In genomic region chr14:79703523-79704172, GRCm38 (mm10) we compare ENCODE assay signal across 15 mouse cellular contexts. TPM values are rescaled to one million over a fixed set of nuclear protein-coding genes. Genes with fewer than 3 reads are reported as not detected.
A peak's percentile ranks its signal among the peaks of the same experiment; 100 is the strongest.
DNase-seq lines count a peak whose midpoint lies in the region; ATAC-seq lines count a peak whose summit lies in the region.
"Had no signal": no experiment of that assay in that cellular context is flagged by ENCODE, and none has a peak within 500 bp of the region (broad histone marks: within the 10 kb centered on the region; RNA-seq: fewer than 3 reads in every experiment).

No protein-coding gene starts in this region.

- peak; percentile 5; the same call in 1 of the 2 replicates for ATAC-seq in lung, embryonic 15.5 days (ENCODE audit: borderline replicate concordance, extremely low read depth, low FRiP score, low TSS enrichment)
- ATAC-seq in embryonic facial prominence, embryonic 13.5 days (ENCODE audit: insufficient number of reproducible peaks, insufficient read depth, low FRiP score, low TSS enrichment, low read depth): peak; percentile 41; the same call in 1 of the 2 replicates
- peak; percentile 45 for ATAC-seq in forebrain, embryonic 16.5 days
- peak; percentile 56; the same call in 1 of the 2 replicates for ATAC-seq in midbrain, embryonic 14.5 days (ENCODE audit: low FRiP score, low TSS enrichment)
- ATAC-seq in kidney, embryonic 15.5 days (replicated peaks; ENCODE audit: low FRiP score): no peak
- ATAC-seq: lung, postnatal 0 days had no signal

- H3K4me1 ChIP-seq in lung, embryonic 15.5 days: no peaks in the 10 kb centered on the region
- peaks cover 13% of the 10 kb centered on the region; the same call in 1 of the 2 replicates for H3K4me1 ChIP-seq in embryonic facial prominence, embryonic 13.5 days
- H3K4me1 ChIP-seq in forebrain, embryonic 16.5 days (replicated peaks; ENCODE audit: control insufficient read depth, insufficient read depth, low read length): peaks cover 12% of the 10 kb centered on the region
- peaks cover 20% of the 10 kb centered on the region; the same call in 1 of the 2 replicates for H3K4me1 ChIP-seq in midbrain, embryonic 14.5 days (ENCODE audit: control insufficient read depth, insufficient read depth, low read length)
- no peaks in the 10 kb centered on the region for H3K4me1 ChIP-seq in kidney, embryonic 15.5 days

- no peak overlapping the region for H3K4me3 ChIP-seq in lung, embryonic 15.5 days
- no peak overlapping the region for H3K4me3 ChIP-seq in embryonic facial prominence, embryonic 13.5 days
- H3K4me3 ChIP-seq in forebrain, embryonic 16.5 days (replicated peaks; ENCODE audit: low read length): no peak overlapping the region
- no peak overlapping the region for H3K4me3 ChIP-seq in midbrain, embryonic 14.5 days (replicated peaks; ENCODE audit: low read depth, low read length)
- H3K4me3 ChIP-seq in kidney, embryonic 15.5 days (replicated peaks): no peak overlapping the region
- H3K4me3 ChIP-seq: stomach, embryonic 15.5 days had no signal

- H3K27me3 ChIP-seq in lung, embryonic 15.5 days: no peaks in the 10 kb centered on the region
- H3K27me3 ChIP-seq in embryonic facial prominence, embryonic 13.5 days: no peaks in the 10 kb centered on the region
- H3K27me3 ChIP-seq in forebrain, embryonic 16.5 days (replicated peaks; ENCODE audit: control insufficient read depth, insufficient read depth, low read length): no peaks in the 10 kb centered on the region
- no peaks in the 10 kb centered on the region for H3K27me3 ChIP-seq in midbrain, embryonic 14.5 days (ENCODE audit: control insufficient read depth, insufficient read depth, low read length)
- no peaks in the 10 kb centered on the region for H3K27me3 ChIP-seq in kidney, embryonic 15.5 days
- H3K27me3 ChIP-seq: CH12.LX; stomach, embryonic 15.5 days had no signal

- H3K4me2 ChIP-seq in lung, embryonic 15.5 days: no peak overlapping the region
- no peak overlapping the region for H3K4me2 ChIP-seq in embryonic facial prominence, embryonic 13.5 days
- H3K4me2 ChIP-seq in forebrain, embryonic 16.5 days (ENCODE audit: low read length): no peak overlapping the region
- H3K4me2 ChIP-seq in midbrain, embryonic 14.5 days (ENCODE audit: low read length): no peak overlapping the region
- H3K4me2 ChIP-seq in kidney, embryonic 15.5 days: no peak overlapping the region
- H3K4me2 ChIP-seq: stomach, embryonic 15.5 days had no signal

- no peaks in the 10 kb centered on the region for H3K36me3 ChIP-seq in lung, embryonic 15.5 days
- no peaks in the 10 kb centered on the region for H3K36me3 ChIP-seq in embryonic facial prominence, embryonic 13.5 days
- H3K36me3 ChIP-seq in forebrain, embryonic 16.5 days (ENCODE audit: control insufficient read depth, insufficient read depth): no peaks in the 10 kb centered on the region
- no peaks in the 10 kb centered on the region for H3K36me3 ChIP-seq in midbrain, embryonic 14.5 days (ENCODE audit: control insufficient read depth, insufficient read depth, low read length)
- H3K36me3 ChIP-seq in kidney, embryonic 15.5 days: no peaks in the 10 kb centered on the region
- H3K36me3 ChIP-seq: stomach, embryonic 15.5 days had no signal

- WGBS in lung, embryonic 15.5 days: 57% methylated on average over 22 of the region's 22 CpGs
- 72% methylated on average over 22 of the region's 22 CpGs for WGBS in embryonic facial prominence, embryonic 13.5 days
- 73% methylated on average over 22 of the region's 22 CpGs for WGBS in forebrain, embryonic 16.5 days
- 62% methylated on average over 22 of the region's 22 CpGs for WGBS in midbrain, embryonic 14.5 days
- 85% methylated on average over 22 of the region's 22 CpGs for WGBS in kidney, embryonic 15.5 days

- DNase-seq in lung, postnatal 4 days: no peak
- DNase-seq in midbrain, embryonic 14.5 days: peak; percentile 64
- no peak for DNase-seq in left cerebral cortex, postnatal 36 days (ENCODE audit: low spot score in 2 of 2)
- DNase-seq: cerebellum, adult 9-11 months; heart, postnatal 36 days; kidney, adult 2 months had no signal

- intact Hi-C loops in left cerebral cortex, postnatal 36 days (cut with DNase I): no loop called here

- no peaks in the 10 kb centered on the region for H3K9me3 ChIP-seq in lung, embryonic 15.5 days
- H3K9me3 ChIP-seq in embryonic facial prominence, embryonic 13.5 days: no peaks in the 10 kb centered on the region
- H3K9me3 ChIP-seq in forebrain, embryonic 16.5 days (ENCODE audit: control insufficient read depth, low read length): no peaks in the 10 kb centered on the region
- H3K9me3 ChIP-seq in midbrain, embryonic 14.5 days (ENCODE audit: control insufficient read depth, low read length): no peaks in the 10 kb centered on the region
- H3K9me3 ChIP-seq in kidney, embryonic 15.5 days (replicated peaks): no peaks in the 10 kb centered on the region
- H3K9me3 ChIP-seq: stomach, embryonic 15.5 days had no signal

- H3K9ac ChIP-seq in lung, embryonic 15.5 days: no peak overlapping the region
- no peak overlapping the region for H3K9ac ChIP-seq in embryonic facial prominence, embryonic 13.5 days
- H3K9ac ChIP-seq in forebrain, embryonic 16.5 days (replicated peaks; ENCODE audit: low read depth, low read length): no peak overlapping the region
- no peak overlapping the region for H3K9ac ChIP-seq in midbrain, embryonic 14.5 days (replicated peaks; ENCODE audit: low read length)
- H3K9ac ChIP-seq in kidney, embryonic 15.5 days: no peak overlapping the region
- H3K9ac ChIP-seq: stomach, embryonic 15.5 days had no signal

- no peak overlapping the region for H3K27ac ChIP-seq in lung, embryonic 15.5 days
- H3K27ac ChIP-seq in embryonic facial prominence, embryonic 13.5 days: peak overlapping the region; percentile 74
- peak overlapping the region; percentile 44 for H3K27ac ChIP-seq in forebrain, embryonic 16.5 days (ENCODE audit: low read length)
- H3K27ac ChIP-seq in midbrain, embryonic 14.5 days (replicated peaks; ENCODE audit: low read depth, low read length): peak overlapping the region; percentile 49; the same call in 1 of the 2 replicates
- no peak overlapping the region for H3K27ac ChIP-seq in kidney, embryonic 15.5 days
- H3K27ac ChIP-seq: stomach, embryonic 15.5 days had no signal

RNA-seq across cellular contexts. Expression of gene Cnmd, which starts 41.7 kb away (rescaled TPM):
- 10.9 and 11.5 TPM in 2 replicates for polyA plus RNA-seq in lung, embryonic 15.5 days (2015; fragmentation: Nextera tagmentation; extraction: Ambion mirVana)
- 124 and 179 TPM in 2 replicates for polyA plus RNA-seq in embryonic facial prominence, embryonic 13.5 days (2015; fragmentation: Nextera tagmentation; extraction: Ambion mirVana)
- polyA plus RNA-seq in forebrain, embryonic 16.5 days (2015; fragmentation: Nextera tagmentation; extraction: Ambion mirVana): 0.62 and 8.4 TPM in 2 replicates
- 1.8 and 2.2 TPM in 2 replicates for polyA plus RNA-seq in midbrain, embryonic 14.5 days (2014; fragmentation: Nextera tagmentation; extraction: Ambion mirVana)
- 2.4 and 2.9 TPM in 2 replicates for polyA plus RNA-seq in kidney, embryonic 15.5 days (2015; fragmentation: Nextera tagmentation; extraction: Ambion mirVana)
- total RNA-seq in left cerebral cortex, postnatal 36 days (2021): 1 to 10 TPM in 1 of 2 experiments, under 1 TPM in 1; 0.88 to 1.2 TPM
- total RNA-seq: CH12.LX; monocyte, adult 5-6 weeks; neutrophil, adult 5-6 weeks had no signal

Comparison
In these comparisons a context has a peak if more than half of its experiments do, and no peak if none do; other contexts are left out.
1. H3K27ac ChIP-seq: peak in embryonic facial prominence, embryonic 13.5 days (single experiment), forebrain, embryonic 16.5 days (single experiment) and midbrain, embryonic 14.5 days (single experiment); none in lung, embryonic 15.5 days (single experiment) and kidney, embryonic 15.5 days (single experiment).